Mouse (Mus musculus) limb, embryonic 14.5 days (tissue): ENCODE results near the gene Idua. TPM values are rescaled to one million over a fixed set of nuclear protein-coding genes. Genes with fewer than 3 reads are reported as not detected.
A peak's percentile ranks its signal among the peaks of the same experiment; 100 is the strongest.

Experiments used
- ATAC-seq: fragments of 200-750 bp; cut with Nextera tagmentation; 2 replicates; pipeline ENCODE4 v1.8.0; 2017; ENCODE audit warnings: low read depth, moderate number of reproducible peaks, moderate TSS enrichment; ENCODE audit not compliant: low FRiP score
- DNase-seq: peaks from one replicate; pipeline ENCODE4 v3.0.0-alpha.2; 2015; ENCODE audit warnings: low spot score
- H3K27ac ChIP-seq: fragments of 300-500 bp; sonication (generic); replicated peaks from 2 replicates; pipeline ENCODE4 v1.5.1; 2014; ENCODE audit warnings: low read depth, mild to moderate bottlenecking, low read length, moderate library complexity, mixed read lengths
- H3K27me3 ChIP-seq: fragments of 300-500 bp; sonication (generic); 2 replicates; pipeline ENCODE4 v1.6.1; 2014; ENCODE audit warnings: low read length, mixed read lengths; ENCODE audit not compliant: control insufficient read depth, insufficient read depth
- H3K36me3 ChIP-seq: fragments of 300-500 bp; sonication (generic); 2 replicates; pipeline ENCODE4 v1.6.1; 2014; ENCODE audit warnings: mild to moderate bottlenecking, low read length, moderate library complexity, mixed read lengths; ENCODE audit not compliant: control insufficient read depth, insufficient read depth
- H3K4me1 ChIP-seq: fragments of 300-500 bp; sonication (generic); 2 replicates; pipeline ENCODE4 v1.6.1; 2014; ENCODE audit warnings: antibody characterized with exemption, low read length, mixed read lengths; ENCODE audit not compliant: control insufficient read depth, insufficient read depth
- H3K4me2 ChIP-seq: fragments of 300-500 bp; sonication (generic); replicated peaks from 2 replicates; pipeline ENCODE4 v1.6.1; 2014; ENCODE audit warnings: low read depth, mild to moderate bottlenecking, low read length, moderate library complexity; ENCODE audit not compliant: severe bottlenecking
- H3K4me3 ChIP-seq: fragments of 300-500 bp; sonication (generic); replicated peaks from 2 replicates; pipeline ENCODE4 v1.5.1; 2014; ENCODE audit warnings: low read length
- H3K9ac ChIP-seq: fragments of 300-500 bp; sonication (generic); 2 replicates; pipeline ENCODE4 v1.6.1; 2014; ENCODE audit warnings: mild to moderate bottlenecking, low read depth, low read length, moderate library complexity; ENCODE audit not compliant: severe bottlenecking
- H3K9me3 ChIP-seq: fragments of 300-500 bp; sonication (generic); 2 replicates; pipeline ENCODE4 v1.6.1; 2016; ENCODE audit warnings: low read length; ENCODE audit not compliant: control insufficient read depth
- POLR2A ChIP-seq: fragments of 200-500 bp; IDR thresholded peaks from 2 replicates; pipeline ENCODE4 v1.8.0; 2012; ENCODE audit warnings: inconsistent platforms, mild to moderate bottlenecking, moderate library complexity, borderline replicate concordance; ENCODE audit not compliant: insufficient read depth, insufficient read length; ENCODE audit errors: extremely low read depth
- WGBS: fragments of 180-500 bp; shearing (Covaris S2); extraction: QIAGEN DNeasy Blood & Tissue Kit; methylation state at CpG from one replicate; pipeline ENCODE4 v1.1.7; 2014; 5-methylcytosine and 5-hydroxymethylcytosine counted together
- polyA plus RNA-seq, 2 experiments: library from polyadenylated mRNA; depleted of rRNA in 1 of 2; stranded (reverse) in 1 of 2; unstranded in 1 of 2; fragments of >200 nt; fragmentation: Nextera tagmentation in 1 of 2; extraction: Ambion mirVana in 1 of 2; gene quantifications; 2 replicates each; pipeline versions ENCODE4 v1.2.1 to v1.2.3; 2012 to 2014

The Idua gene
- polyA plus RNA-seq, 2 experiments, result 15.6 to 21.4 TPM

DNA sequence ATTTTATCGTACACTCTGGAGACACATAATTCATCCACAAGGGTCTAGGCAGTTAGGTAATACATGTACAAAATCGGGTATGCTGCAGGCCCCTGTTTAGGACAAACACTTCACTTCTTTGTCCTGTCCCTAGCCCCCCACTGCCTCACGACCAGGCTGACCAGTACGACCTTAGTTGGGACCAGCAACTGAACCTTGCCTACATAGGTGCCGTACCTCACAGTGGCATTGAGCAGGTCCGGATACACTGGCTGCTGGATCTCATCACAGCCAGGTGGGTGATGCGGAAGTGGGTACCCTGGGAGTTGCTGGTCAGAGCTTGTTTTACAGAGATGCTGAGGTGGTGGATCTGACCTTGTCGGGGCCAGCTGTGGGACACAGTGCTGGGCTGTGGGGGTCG lies 9.9 kb downstream of the Idua start:
- no peaks in the 10 kb centered on the region for H3K9me3 ChIP-seq
- H3K4me3 ChIP-seq, result peak overlapping the region; percentile 53; the same call in 1 of the 2 replicates
- no peak for DNase-seq
- WGBS, result 79% methylated on average over 9 of the region's 9 CpGs
- H3K4me2 ChIP-seq, result peak overlapping the region; percentile 85
- no peaks in the 10 kb centered on the region for H3K27me3 ChIP-seq
- peaks cover 7% of the 10 kb centered on the region for H3K36me3 ChIP-seq
- no peak for TF ChIP-seq POLR2A
- H3K9ac ChIP-seq, result peak overlapping the region; percentile 78
- peaks cover 11% of the 10 kb centered on the region; the same call in 1 of the 2 replicates for H3K4me1 ChIP-seq
- ATAC-seq, result no peak
- no peak overlapping the region for H3K27ac ChIP-seq

- Histone ChIP-seq H3K27me3 (no peaks in the 10 kb centered on the region), H3K36me3 (peaks cover 7% of the 10 kb centered on the region), H3K4me1 (peaks cover 11% of the 10 kb centered on the region; the same call in 1 of the 2 replicates), H3K9me3 (no peaks in the 10 kb centered on the region), H3K4me3 (no peak overlapping the region), H3K4me2 (no peak overlapping the region), H3K27ac (no peak overlapping the region), H3K9ac (no peak overlapping the region)
- no peak for ATAC-seq
- no peak for TF ChIP-seq POLR2A
- no peak for DNase-seq
Observed at GRCm38 (mm10) chr5:108670785-108671184, 10.7 kb downstream of the Idua start.

DNA sequence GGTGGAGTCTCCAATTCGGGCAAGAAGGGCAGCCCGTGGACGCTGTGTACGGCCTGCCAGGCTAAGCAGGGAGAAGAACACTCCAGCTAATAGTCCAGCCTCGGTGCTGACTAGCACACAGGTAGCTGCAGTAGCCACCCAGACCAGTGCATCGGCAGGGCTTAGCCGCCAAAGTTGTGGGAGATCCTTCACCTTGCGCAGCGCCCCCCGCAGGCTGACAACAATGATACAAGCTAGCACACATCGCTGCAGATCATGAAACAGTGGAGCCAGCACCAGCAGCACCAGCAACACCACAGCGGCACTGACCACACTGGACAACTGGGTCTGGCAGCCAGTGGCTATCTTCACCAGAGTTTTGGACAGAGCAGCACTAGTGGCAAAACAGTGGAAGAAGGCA lies 11.6 kb downstream of the Idua start:
- ATAC-seq (no peak), DNase-seq (no peak)
- H3K4me1 ChIP-seq, result peaks cover 12% of the 10 kb centered on the region
- H3K27me3 ChIP-seq, result no peaks in the 10 kb centered on the region
- no peak overlapping the region for H3K4me3 ChIP-seq
- no peak overlapping the region for H3K9ac ChIP-seq
- H3K9me3 ChIP-seq, result no peaks in the 10 kb centered on the region
- no peak overlapping the region for H3K4me2 ChIP-seq
- TF ChIP-seq POLR2A, result no peak
- WGBS, result 93% methylated on average over 12 of the region's 12 CpGs
- no peak overlapping the region for H3K27ac ChIP-seq
- H3K36me3 ChIP-seq, result peaks cover 7% of the 10 kb centered on the region

DNA sequence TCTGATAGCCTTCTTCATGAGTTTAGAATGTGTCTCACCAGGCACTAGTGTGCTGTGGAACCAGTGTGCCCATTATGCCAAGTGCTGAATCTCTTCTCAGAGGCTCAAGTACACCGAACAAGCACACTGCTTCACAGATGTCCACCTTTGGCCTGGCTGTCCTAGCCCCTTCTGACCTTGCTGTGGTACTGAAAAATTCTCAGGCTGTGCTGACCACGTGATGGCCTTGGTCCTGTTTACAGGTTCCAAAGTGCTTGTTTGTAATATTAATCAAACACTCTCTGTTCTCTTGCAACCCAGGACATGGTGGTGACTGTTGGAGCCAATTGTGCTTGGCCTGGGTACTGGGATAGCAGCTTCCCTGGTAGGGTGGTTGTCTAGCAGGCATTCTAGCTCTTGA lies 14.5 kb downstream of the Idua start:
- DNase-seq (no peak), ATAC-seq (no peak)
- Histone ChIP-seq H3K4me3 (no peak overlapping the region), H3K27me3 (no peaks in the 10 kb centered on the region), H3K36me3 (peaks cover 7% of the 10 kb centered on the region), H3K27ac (no peak overlapping the region), H3K9me3 (no peaks in the 10 kb centered on the region), H3K9ac (no peak overlapping the region), H3K4me1 (peaks cover 18% of the 10 kb centered on the region), H3K4me2 (no peak overlapping the region)
- 85% methylated on average over 2 of the region's 2 CpGs for WGBS
- no peak for TF ChIP-seq POLR2A

GRCm38 (mm10) chr5:108675251-108675816 lies 15.2 kb downstream of the Idua start, which contains the start of gene Slc26a1:
Gene Slc26a1 (minus strand): TSS chr5:108675569.
- Histone ChIP-seq H3K27me3 (no peaks in the 10 kb centered on the region), H3K9me3 (no peaks in the 10 kb centered on the region), H3K4me1 (peaks cover 12% of the 10 kb centered on the region), H3K4me2 (no peak within 1 kb of the TSS), H3K9ac (no peak within 1 kb of the TSS), H3K36me3 (peaks cover 7% of the 10 kb centered on the region), H3K27ac (no peak within 1 kb of the TSS), H3K4me3 (no peak within 1 kb of the TSS)
- 75% methylated on average over 9 of the region's 9 CpGs for whole genome bisulfite sequencing
- no peak for DNase-seq
- TF ChIP-seq POLR2A, result no peak
- ATAC-seq, result no peak
